ENCODE assay signal across 13 mouse cellular contexts in the genomic region with DNA sequence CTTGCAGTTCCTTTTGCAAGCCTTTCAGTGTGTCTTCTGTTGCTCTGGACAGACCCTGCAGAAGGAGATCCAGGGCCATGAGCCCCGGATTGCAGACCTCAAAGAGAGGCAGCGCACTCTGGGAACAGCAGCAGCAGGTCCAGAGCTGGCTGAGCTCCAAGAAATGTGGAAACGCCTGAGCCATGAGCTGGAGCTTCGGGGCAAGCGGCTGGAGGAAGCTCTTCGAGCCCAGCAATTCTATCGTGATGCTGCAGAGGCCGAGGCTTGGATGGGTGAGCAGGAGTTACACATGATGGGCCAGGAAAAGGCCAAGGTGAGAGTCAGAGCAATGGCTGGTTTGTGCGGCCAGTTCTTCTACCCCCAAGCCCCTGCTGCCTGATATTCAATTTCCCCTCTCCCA. TPM values are rescaled to one million over a fixed set of nuclear protein-coding genes. Genes with fewer than 3 reads are reported as not detected.
DNase-seq lines count a peak whose midpoint lies in the region; ATAC-seq and TF ChIP-seq lines count a peak whose summit lies in the region.
"Had no signal": no experiment of that assay in that cellular context is flagged by ENCODE, and none has a peak within 500 bp of the region (broad histone marks: within the 10 kb centered on the region; RNA-seq: fewer than 3 reads in every experiment).

No protein-coding gene starts in this region.

- no peak overlapping the region for H3K4me3 ChIP-seq in heart, embryonic 13.5 days
- H3K4me3 ChIP-seq in heart, embryonic 11.5 days (ENCODE audit: low read depth, low read length) = no peak overlapping the region
- H3K4me3 ChIP-seq in lung, postnatal 0 days (ENCODE audit: low read depth, low read length) = no peak overlapping the region
- H3K4me3 ChIP-seq: forebrain, embryonic 12.5 days; hindbrain, embryonic 15.5 days; limb, embryonic 15.5 days had no signal

- H3K36me3 ChIP-seq in heart, embryonic 13.5 days = no peaks in the 10 kb centered on the region
- no peaks in the 10 kb centered on the region for H3K36me3 ChIP-seq in heart, embryonic 11.5 days (ENCODE audit: control insufficient read depth, insufficient read depth, low read length)
- no peaks in the 10 kb centered on the region for H3K36me3 ChIP-seq in lung, postnatal 0 days (ENCODE audit: insufficient read depth, low read length)

- ATAC-seq in heart, embryonic 13.5 days (ENCODE audit: extremely low read depth, insufficient number of reproducible peaks, low FRiP score, low TSS enrichment) = no peak
- no peak for ATAC-seq in heart, embryonic 11.5 days (replicated peaks; ENCODE audit: insufficient number of reproducible peaks, low FRiP score, low TSS enrichment)
- ATAC-seq in lung, postnatal 0 days = no peak
- ATAC-seq in inflammation-experienced regulatory T-cells, adult 6 months = no peak

- no peak overlapping the region for H3K27ac ChIP-seq in heart, embryonic 13.5 days (replicated peaks)
- no peak overlapping the region for H3K27ac ChIP-seq in heart, embryonic 11.5 days (ENCODE audit: low read depth, low read length)
- H3K27ac ChIP-seq in lung, postnatal 0 days (ENCODE audit: low read length) = no peak overlapping the region
- H3K27ac ChIP-seq: forebrain, embryonic 12.5 days; hindbrain, embryonic 15.5 days; limb, embryonic 15.5 days had no signal

- WGBS in heart, embryonic 13.5 days = 32% methylated on average over 9 of the region's 9 CpGs
- 52% methylated on average over 9 of the region's 9 CpGs for WGBS in heart, embryonic 11.5 days (ENCODE audit: insufficient replicate concordance)
- 36% methylated on average over 9 of the region's 9 CpGs for WGBS in lung, postnatal 0 days

- H3K4me2 ChIP-seq in heart, embryonic 13.5 days = no peak overlapping the region
- no peak overlapping the region for H3K4me2 ChIP-seq in heart, embryonic 11.5 days
- no peak overlapping the region for H3K4me2 ChIP-seq in lung, postnatal 0 days (replicated peaks; ENCODE audit: low read depth, low read length)
- H3K4me2 ChIP-seq: forebrain, embryonic 12.5 days; hindbrain, embryonic 15.5 days; limb, embryonic 15.5 days had no signal

- no peaks in the 10 kb centered on the region for H3K9me3 ChIP-seq in heart, embryonic 13.5 days
- H3K9me3 ChIP-seq in heart, embryonic 11.5 days (replicated peaks; ENCODE audit: control insufficient read depth, low read length) = no peaks in the 10 kb centered on the region
- H3K9me3 ChIP-seq in lung, postnatal 0 days (ENCODE audit: low read length) = no peaks in the 10 kb centered on the region
- H3K9me3 ChIP-seq: forebrain, embryonic 12.5 days; hindbrain, embryonic 15.5 days; limb, embryonic 15.5 days had no signal

- H3K9ac ChIP-seq in heart, embryonic 13.5 days = peak overlapping the region; percentile 48
- no peak overlapping the region for H3K9ac ChIP-seq in heart, embryonic 11.5 days (ENCODE audit: low read depth, low read length)
- no peak overlapping the region for H3K9ac ChIP-seq in lung, postnatal 0 days (replicated peaks; ENCODE audit: low read depth)
- H3K9ac ChIP-seq: forebrain, embryonic 12.5 days; hindbrain, embryonic 15.5 days; limb, embryonic 15.5 days had no signal

- no peaks in the 10 kb centered on the region for H3K27me3 ChIP-seq in heart, embryonic 13.5 days (replicated peaks)
- H3K27me3 ChIP-seq in heart, embryonic 11.5 days (ENCODE audit: control insufficient read depth, insufficient read depth, low read length) = no peaks in the 10 kb centered on the region
- H3K27me3 ChIP-seq in lung, postnatal 0 days (replicated peaks; ENCODE audit: insufficient read depth, low read length) = no peaks in the 10 kb centered on the region
- H3K27me3 ChIP-seq: forebrain, embryonic 12.5 days; hindbrain, embryonic 15.5 days; limb, embryonic 15.5 days had no signal

- no peak for TF ChIP-seq EP300 in lung, postnatal 0 days (IDR thresholded peaks at IDR 0.05)

- DNase-seq in lung, postnatal 0 days (ENCODE audit: low spot score) = peak; percentile 40
- no peak for DNase-seq in lung, postnatal 25 days (ENCODE audit: low spot score)
- DNase-seq in adrenal gland, postnatal 10 days = peak; percentile 80
- DNase-seq in heart, postnatal 4 days = peak; percentile 71
- DNase-seq in thymus, adult 18-20 months = no peak
- DNase-seq: right cerebral cortex, adult 18-20 months had no signal

- H3K4me1 ChIP-seq in heart, embryonic 13.5 days = peaks cover 8% of the 10 kb centered on the region
- H3K4me1 ChIP-seq in heart, embryonic 11.5 days (ENCODE audit: control insufficient read depth, insufficient read depth, low read length) = peaks cover 4% of the 10 kb centered on the region
- no peaks in the 10 kb centered on the region for H3K4me1 ChIP-seq in lung, postnatal 0 days (ENCODE audit: insufficient read depth, low read depth, low read length)
- H3K4me1 ChIP-seq: forebrain, embryonic 12.5 days; hindbrain, embryonic 15.5 days had no signal

- TF ChIP-seq CTCF in lung, postnatal 0 days (IDR thresholded peaks at IDR 0.05) = no peak

RNA-seq across cellular contexts. Expression of gene Rbm4b, which starts 11.2 kb away (rescaled TPM):
- 36.1 and 40.6 TPM in 2 replicates for polyA plus RNA-seq in heart, embryonic 13.5 days (2015; fragmentation: Nextera tagmentation; extraction: Ambion mirVana)
- 37.0 and 43.4 TPM in 2 replicates for polyA plus RNA-seq in heart, embryonic 11.5 days (2014; fragmentation: Nextera tagmentation; extraction: Ambion mirVana)
- 23.4 and 26.8 TPM in 2 replicates for polyA plus RNA-seq in lung, postnatal 0 days (2015; fragmentation: Nextera tagmentation; extraction: Ambion mirVana)
- 10 to 100 TPM; 11.2 to 13.1 TPM for total RNA-seq in adrenal gland, postnatal 10 days (2021)
- 1 to 10 TPM; 7.5 to 8.3 TPM for total RNA-seq in heart, postnatal 4 days (2021)
- 100 to 1,000 TPM in 1 of 3 experiments, 10 to 100 TPM in 2; 59.9 to 134 (median 96.8) TPM for polyA plus RNA-seq in inflammation-experienced regulatory T-cells, adult 6 months (2017; shearing (Covaris generic))

RNA-seq across cellular contexts. Expression of gene Sptbn2, which starts 34.1 kb away (rescaled TPM):
- polyA plus RNA-seq in heart, embryonic 13.5 days (2015; fragmentation: Nextera tagmentation; extraction: Ambion mirVana) = 0.16 and 0.33 TPM in 2 replicates
- 0.42 and 0.49 TPM in 2 replicates for polyA plus RNA-seq in heart, embryonic 11.5 days (2014; fragmentation: Nextera tagmentation; extraction: Ambion mirVana)
- polyA plus RNA-seq in lung, postnatal 0 days (2015; fragmentation: Nextera tagmentation; extraction: Ambion mirVana) = 0.50 and 0.51 TPM in 2 replicates
- total RNA-seq in adrenal gland, postnatal 10 days (2021) = 1 to 10 TPM; 4.7 to 7.3 TPM
- under 1 TPM; 0.25 to 0.33 TPM for total RNA-seq in heart, postnatal 4 days (2021)
- polyA plus RNA-seq in inflammation-experienced regulatory T-cells, adult 6 months (2017; shearing (Covaris generic)) = under 1 TPM in 2 of 3 experiments, not detected in 1; 0.17 to 0.20 TPM
- total RNA-seq: monocyte, adult 5-6 weeks had no signal

RNA-seq across cellular contexts. Expression of gene Gm960, which starts 46.6 kb away (rescaled TPM):
- polyA plus RNA-seq in heart, embryonic 13.5 days (2015; fragmentation: Nextera tagmentation; extraction: Ambion mirVana) = 1.4 and 1.6 TPM in 2 replicates
- polyA plus RNA-seq in heart, embryonic 11.5 days (2014; fragmentation: Nextera tagmentation; extraction: Ambion mirVana) = 1.2 TPM in 2 replicates
- polyA plus RNA-seq in lung, postnatal 0 days (2015; fragmentation: Nextera tagmentation; extraction: Ambion mirVana) = 0.71 and 1.4 TPM in 2 replicates
- total RNA-seq in adrenal gland, postnatal 10 days (2021) = under 1 TPM in 1 of 2 experiments, not detected in 1; 0.97 TPM
- total RNA-seq in heart, postnatal 4 days (2021) = under 1 TPM; 0.12 to 0.68 TPM
- not detected for polyA plus RNA-seq in inflammation-experienced regulatory T-cells, adult 6 months (2017; shearing (Covaris generic))
- total RNA-seq: monocyte, adult 5-6 weeks had no signal

RNA-seq across cellular contexts. Expression of gene Rbm4, which starts 48.6 kb away (rescaled TPM):
- 45.5 and 50.8 TPM in 2 replicates for polyA plus RNA-seq in heart, embryonic 13.5 days (2015; fragmentation: Nextera tagmentation; extraction: Ambion mirVana)
- polyA plus RNA-seq in heart, embryonic 11.5 days (2014; fragmentation: Nextera tagmentation; extraction: Ambion mirVana) = 54.0 and 58.0 TPM in 2 replicates
- polyA plus RNA-seq in lung, postnatal 0 days (2015; fragmentation: Nextera tagmentation; extraction: Ambion mirVana) = 28.6 and 29.4 TPM in 2 replicates
- total RNA-seq in adrenal gland, postnatal 10 days (2021) = 10 to 100 TPM; 50.6 to 60.8 TPM
- total RNA-seq in heart, postnatal 4 days (2021) = 10 to 100 TPM; 46.1 to 48.4 TPM
- polyA plus RNA-seq in inflammation-experienced regulatory T-cells, adult 6 months (2017; shearing (Covaris generic)) = 10 to 100 TPM; 30.3 to 45.0 (median 35.3) TPM

Comparison
In these comparisons a context has a peak if more than half of its experiments do, and no peak if none do; other contexts are left out.
1. DNase-seq: peak in lung, postnatal 0 days (single experiment), adrenal gland, postnatal 10 days (single experiment) and heart, postnatal 4 days (single experiment); none in lung, postnatal 25 days (single experiment) and thymus, adult 18-20 months (0 of 2).